1 mouse cellular context compared by ENCODE assay signal in genomic region chr17:34196491-34196890, GRCm38 (mm10).
TF ChIP-seq lines count a peak whose summit lies in the region.

No protein-coding gene starts in this region.

TF ChIP-seq in MEL, 35 proteins besides CTCF, POLR2A, EP300 and RAD21 (continued from another document):
- TF ChIP-seq ETS1 (IDR thresholded peaks at IDR 0.05; ENCODE audit: low read depth, low read length): peak; percentile 62; the same call in 1 of the 2 replicates
- peak; percentile 73 for TF ChIP-seq SIN3A (IDR thresholded peaks at IDR 0.05; ENCODE audit: low read length)
- 0 out of 2 replicates have a peak, but pooled peaks have one; percentile 36 for TF ChIP-seq TBP (IDR thresholded peaks at IDR 0.05; ENCODE audit: low read depth, low read length)
- TF ChIP-seq TCF12 (IDR thresholded peaks at IDR 0.05; ENCODE audit: low read depth, low read length): peak; percentile 62; the same call in 1 of the 2 replicates
- peak; percentile 56 for TF ChIP-seq TAL1 (IDR thresholded peaks at IDR 0.05; ENCODE audit: low read length)
- TF ChIP-seq GATA1 (IDR thresholded peaks at IDR 0.05; ENCODE audit: low read depth, low read length): peak; percentile 46
- no peak for TF ChIP-seq GABPA (IDR thresholded peaks at IDR 0.05; ENCODE audit: low read depth, low read length)
- no peak for TF ChIP-seq MAX (IDR thresholded peaks at IDR 0.05; ENCODE audit: low read length)
- no peak for TF ChIP-seq CHD1 (IDR thresholded peaks at IDR 0.05; ENCODE audit: low read depth, low read length)
- TF ChIP-seq MAZ (IDR thresholded peaks at IDR 0.05; ENCODE audit: low read depth, low read length): 0 out of 2 replicates have a peak, but pooled peaks have one; percentile 68
- TF ChIP-seq ELF1 (IDR thresholded peaks at IDR 0.05; ENCODE audit: low read depth, low read length): 0 out of 2 replicates have a peak, but pooled peaks have one; percentile 8
- TF ChIP-seq MYB (IDR thresholded peaks at IDR 0.05; ENCODE audit: low read depth, low read length): 0 out of 2 replicates have a peak, but pooled peaks have one; percentile 24
- peak; percentile 35; the same call in 1 of the 2 replicates for TF ChIP-seq HCFC1 (IDR thresholded peaks at IDR 0.05; ENCODE audit: low read depth, low read length)
- TF ChIP-seq BHLHE40 (IDR thresholded peaks at IDR 0.05; ENCODE audit: borderline replicate concordance, low read depth, low read length): no peak
- no peak for TF ChIP-seq USF2 (IDR thresholded peaks at IDR 0.05; ENCODE audit: borderline replicate concordance in 1 of 2, insufficient read depth in 1 of 2, low read depth in 1 of 2, low read length in 2 of 2)
